Mouse (Mus musculus) lung, postnatal 10 days (tissue): Measurements from ENCODE around the gene Pde4d.

Source experiments
- DNase-seq: peaks from one replicate; pipeline ENCODE4 v3.0.0; 2021

Gene Pde4d

DNA sequence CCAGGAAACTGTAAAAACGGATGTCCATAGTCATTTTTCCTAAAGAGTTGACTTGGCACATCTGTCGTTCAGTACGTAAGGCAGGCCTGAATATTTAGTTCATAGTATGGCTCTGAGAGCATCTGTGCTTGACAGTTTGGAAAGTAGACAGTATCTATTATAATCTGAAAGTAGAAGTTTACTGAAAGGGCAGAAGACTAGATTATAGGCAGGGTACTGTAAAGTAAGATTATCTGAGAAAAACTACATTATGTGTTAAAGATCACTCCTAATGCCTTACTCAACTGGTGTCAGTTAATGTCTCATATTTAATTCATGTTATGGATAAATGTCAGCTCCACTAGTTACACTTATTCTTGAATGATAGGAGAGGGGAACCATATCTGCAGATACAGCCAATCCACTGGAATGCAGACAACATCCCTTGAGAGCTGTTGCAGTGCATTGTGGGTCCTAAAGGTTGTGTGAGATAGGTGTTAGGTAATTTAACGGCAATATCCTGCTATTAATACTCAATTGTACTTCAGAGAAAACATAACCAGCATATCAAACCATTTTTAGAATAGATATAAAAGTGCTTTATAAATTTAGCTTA lies 1232.0 kb downstream of the Pde4d start:
- no peak for DNase-seq

DNA sequence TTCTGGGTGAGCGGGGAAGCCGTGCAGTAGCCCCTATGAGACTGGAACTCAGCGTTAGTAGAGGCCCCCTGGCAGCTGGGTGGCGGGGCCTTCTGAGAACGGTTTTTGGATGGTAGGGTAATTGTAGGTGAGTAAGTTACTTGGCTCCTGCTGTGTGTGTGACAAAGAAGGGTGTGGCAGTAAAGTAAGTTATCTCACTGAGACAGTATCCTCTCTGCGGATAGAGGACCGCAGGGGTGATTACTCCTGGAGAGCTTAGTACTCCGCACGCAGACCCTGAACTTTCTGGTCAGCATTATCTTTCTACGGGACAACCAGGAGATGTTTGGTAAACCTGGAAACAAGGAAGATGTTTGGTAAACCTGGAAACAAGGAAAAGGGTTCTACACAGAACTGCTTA lies 1233.3 kb downstream of the Pde4d start:
- no peak for DNase-seq

DNA sequence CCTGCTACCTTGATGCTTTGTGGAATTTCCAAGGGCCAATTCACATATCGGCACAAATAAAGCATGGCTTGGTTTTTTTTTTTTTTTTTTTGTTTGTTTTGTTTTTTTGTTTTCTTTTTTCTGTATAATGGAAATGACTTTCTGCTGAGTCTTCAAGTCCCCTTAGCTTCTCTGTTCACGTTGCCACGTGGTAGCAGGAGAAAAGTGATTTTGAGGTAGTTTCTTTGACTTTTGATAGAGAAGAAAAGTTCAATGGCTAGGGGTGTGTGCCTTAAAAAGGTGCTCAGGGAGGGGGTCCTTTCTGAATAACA lies 1235.2 kb downstream of the Pde4d start:
- DNase-seq = no peak

DNA sequence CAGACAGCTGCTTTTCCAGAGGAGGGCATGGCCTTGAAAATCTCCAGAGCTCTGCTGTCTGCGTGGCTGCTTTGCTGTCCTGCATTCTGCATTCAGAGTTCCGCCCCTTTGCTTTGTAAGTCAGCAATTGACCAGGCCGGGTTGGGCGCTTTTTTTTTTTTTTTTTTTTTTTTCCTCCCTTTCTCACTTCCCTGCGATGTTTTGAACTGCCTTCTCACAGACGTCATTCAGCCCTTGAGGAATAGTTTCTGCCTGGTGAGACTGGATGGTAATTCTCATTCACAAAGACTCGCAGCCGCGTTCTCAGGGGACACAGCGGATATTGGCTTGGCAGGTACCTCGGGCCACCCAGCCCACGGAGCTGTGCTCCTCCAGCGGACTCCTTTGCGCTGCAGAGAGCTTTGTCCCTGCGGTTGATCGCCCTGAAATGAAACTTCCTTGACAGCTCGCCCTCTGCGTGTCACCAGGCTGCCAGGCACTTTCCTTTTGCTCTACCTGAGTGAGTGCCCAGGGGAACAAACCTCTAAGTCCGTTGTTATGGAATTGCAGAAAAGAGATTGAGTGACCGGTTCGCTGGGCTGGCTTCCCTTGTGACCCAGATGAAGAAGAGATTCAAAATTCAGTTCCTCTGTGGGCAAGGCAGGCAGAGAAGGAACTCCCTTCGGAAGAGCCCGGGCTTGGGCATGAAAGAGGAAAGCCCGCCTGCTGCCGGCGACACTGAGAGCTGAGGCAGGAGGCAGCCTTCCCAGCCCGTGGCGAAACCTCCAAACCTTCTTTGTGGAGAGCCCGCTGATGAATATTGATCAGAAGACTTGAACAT lies 1235.8 kb downstream of the Pde4d start:
- peak; percentile 40 for DNase-seq

DNA sequence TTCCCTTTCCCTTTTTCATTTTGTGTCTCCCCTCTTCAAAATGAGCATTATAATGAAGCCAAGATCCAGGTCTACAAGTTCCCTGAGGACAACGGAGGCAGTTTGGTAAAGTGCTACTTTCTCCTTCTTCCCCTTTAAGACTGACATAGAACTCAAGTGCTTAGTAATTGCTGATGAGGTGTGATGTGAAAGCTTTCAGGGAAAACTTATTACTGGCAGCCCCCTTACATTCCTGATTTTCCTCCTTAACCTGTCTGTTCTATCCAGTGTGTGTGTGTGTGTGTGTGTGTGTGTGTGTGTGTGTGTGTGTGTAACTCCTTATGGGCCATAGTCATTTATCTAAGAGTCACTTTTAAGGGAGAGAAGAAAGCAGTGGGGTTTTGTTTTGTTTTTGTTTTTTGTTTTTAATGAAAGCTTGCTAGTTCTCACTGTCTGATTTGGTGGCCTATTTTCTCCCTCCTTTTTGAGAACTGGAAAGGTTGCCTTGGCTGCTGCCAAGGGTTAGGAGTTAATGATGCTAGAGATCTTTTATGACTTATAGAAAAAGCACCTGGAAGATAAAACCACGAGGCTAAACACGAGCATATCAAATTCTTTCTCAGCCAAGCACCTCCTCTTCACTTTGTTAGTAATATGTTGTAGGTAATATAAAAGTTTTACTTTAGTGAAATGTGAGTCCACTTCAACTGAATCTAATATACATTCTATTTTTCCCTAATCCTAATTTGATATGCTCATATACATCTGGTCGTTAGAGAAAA lies 1236.5 kb downstream of the Pde4d start:
- DNase-seq = peak; percentile 16

DNA sequence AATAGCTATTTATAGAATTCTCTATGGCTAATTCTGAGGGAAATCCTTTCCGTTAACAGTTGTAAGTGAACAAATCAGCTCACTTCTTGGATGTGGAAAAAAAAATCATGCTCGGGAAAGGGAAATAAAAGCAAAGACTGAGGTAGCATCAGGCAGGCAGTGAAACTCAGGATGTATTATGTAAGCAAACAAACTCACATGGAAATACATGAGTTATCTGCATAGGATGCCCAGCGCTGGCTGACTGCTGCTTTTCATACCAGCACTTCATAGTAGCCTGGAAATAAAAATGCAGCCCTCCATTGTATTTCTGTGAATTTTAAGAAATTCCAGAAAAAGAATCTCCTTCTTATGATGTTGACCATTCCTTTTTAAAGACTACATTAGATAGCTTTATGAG lies 1237.2 kb downstream of the Pde4d start:
- DNase-seq = no peak

DNA sequence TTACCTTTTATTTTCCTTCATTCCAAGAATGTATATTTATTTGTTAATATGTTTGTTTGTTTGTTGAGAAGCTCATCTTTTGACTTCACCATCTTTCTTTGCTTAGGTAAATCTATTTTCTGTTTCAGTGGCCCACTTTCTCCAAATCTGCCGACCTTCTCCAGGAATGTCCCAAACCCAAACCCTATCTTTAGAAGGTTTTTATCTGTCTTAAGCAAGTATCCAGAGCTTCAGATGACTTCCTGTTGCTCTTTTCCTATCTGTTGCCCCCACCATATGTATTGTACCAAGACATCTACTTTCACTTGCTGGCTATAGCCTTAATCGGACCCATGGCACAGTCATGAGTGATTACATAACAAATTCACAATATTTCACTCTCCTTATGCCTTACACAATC lies 1238.4 kb downstream of the Pde4d start:
- no peak for DNase-seq

DNA sequence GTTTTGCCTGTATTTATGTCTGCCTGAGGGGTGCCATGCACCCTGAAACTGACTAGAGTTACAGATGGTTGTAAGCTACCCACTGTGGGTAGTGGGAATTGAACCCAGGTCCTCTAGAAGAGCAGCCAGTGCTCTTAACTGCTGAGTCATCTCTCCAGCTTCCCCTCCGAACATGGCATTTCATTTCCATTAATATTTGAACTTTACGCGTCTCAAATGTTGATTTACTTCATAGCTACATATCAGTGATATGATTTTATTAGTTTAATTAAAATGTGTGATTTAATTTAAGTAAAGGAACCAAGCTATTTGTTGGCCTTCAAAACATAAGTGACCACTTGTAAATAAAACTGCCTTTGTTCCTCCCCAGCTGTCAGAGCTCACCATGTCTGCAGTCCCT lies 1239.4 kb downstream of the Pde4d start:
- no peak for DNase-seq

GRCm38 (mm10) chr13:109690558-109690957 lies 1240.8 kb downstream of the Pde4d start:
- DNase-seq = no peak

GRCm38 (mm10) chr13:109692851-109693250 lies 1243.1 kb downstream of the Pde4d start:
- DNase-seq = no peak

DNA sequence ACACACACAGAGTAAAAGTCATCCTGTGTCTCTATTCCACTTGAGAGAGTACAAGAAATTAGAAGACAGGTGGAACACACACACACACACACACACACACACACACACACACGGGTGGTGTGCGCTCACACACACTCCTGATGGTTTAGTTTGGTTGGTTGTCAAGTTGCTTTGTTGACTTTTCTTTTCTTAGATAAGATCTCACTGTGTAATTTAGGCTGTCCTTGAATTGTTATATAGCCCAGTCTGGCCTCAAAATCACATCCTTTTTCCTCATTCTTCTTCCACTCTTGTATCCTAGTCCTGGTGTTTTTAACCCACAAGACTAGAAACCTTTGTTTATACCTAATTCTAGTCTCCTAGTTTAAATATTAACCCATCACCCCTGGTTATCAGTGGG lies 1244.0 kb downstream of the Pde4d start:
- no peak for DNase-seq

- no peak for DNase-seq
These were observed 1244.5 kb downstream of the Pde4d start for GRCm38 (mm10) chr13:109694293-109694692.

DNA sequence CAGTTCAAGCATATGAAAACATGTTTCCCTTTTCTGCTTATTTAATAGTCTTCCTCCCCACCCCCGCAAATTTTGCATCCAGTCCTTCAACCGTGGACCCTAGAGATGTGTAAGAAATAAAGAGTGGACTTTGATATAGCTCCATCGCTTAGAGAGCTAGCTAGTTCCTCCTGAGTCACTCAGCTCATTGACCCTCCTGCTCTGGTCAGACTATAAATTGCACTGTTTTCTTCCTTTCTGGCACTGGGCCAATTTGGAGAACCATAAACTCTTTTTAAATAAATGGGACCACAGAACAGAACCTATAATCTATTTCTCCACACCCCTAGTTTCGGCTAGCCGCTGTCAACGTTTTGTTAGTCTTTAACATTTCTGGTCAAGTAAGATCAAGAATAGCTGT lies 1245.3 kb downstream of the Pde4d start:
- DNase-seq = no peak

DNA sequence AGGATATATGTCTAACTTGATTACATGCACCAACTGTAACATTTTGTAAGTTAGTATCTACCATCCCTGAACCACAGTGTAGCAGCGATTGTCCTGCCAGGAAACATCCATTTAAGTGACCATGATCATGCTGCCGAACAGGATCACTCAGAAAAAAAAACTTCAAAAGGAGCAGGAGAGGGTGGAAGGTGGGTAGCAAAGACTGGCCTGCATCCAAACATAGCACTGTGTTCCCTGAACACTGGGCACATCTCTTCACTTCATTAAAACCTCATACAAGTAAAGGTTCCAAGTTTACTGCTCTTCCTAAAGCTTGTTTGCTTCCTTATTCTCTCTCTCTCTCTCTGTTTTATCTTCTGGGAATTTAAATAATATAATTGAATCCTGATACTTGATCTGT lies 1256.4 kb downstream of the Pde4d start:
- no peak for DNase-seq

DNA sequence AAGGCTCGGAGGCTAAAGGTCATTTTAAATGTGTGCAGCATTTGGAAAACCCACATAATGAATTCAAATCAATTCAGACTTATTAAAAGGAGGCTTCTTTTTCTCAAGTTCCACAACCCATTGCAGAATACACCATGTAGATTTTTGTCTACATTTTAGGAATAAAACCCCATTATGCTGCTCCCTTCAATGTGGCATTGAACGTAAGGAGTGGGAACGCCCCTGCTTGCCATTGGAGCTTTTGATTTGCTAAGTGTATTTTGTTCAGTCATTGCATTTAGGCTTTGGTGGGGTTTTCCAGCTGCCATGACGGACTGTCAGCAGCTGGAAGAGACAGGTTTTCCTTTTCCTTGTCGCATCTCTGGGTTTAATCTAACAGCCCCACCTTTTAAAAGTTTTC lies 1256.8 kb downstream of the Pde4d start:
- DNase-seq = no peak

- DNase-seq = no peak
These were observed 1257.4 kb downstream of the Pde4d start for GRCm38 (mm10) chr13:109707154-109707553.

DNA sequence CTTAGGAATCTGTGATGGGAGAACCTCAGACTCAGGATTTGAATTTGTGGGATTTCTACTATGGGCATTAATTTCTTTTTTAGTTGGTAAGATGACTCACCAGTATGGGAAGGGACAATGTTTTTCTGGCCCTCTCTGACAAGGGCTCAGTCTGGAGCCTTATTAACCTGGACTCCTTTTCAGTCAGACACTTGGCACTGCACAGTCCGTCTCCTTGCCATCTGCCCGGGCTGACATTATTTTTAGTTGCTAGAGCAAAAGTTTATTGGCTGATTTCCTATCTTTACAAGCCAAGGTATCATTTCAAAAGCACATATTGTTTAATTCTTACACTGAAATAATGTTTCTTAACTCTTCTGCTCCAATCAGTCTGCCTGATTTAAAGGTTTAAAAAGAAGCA lies 1258.6 kb downstream of the Pde4d start:
- DNase-seq = no peak

DNA sequence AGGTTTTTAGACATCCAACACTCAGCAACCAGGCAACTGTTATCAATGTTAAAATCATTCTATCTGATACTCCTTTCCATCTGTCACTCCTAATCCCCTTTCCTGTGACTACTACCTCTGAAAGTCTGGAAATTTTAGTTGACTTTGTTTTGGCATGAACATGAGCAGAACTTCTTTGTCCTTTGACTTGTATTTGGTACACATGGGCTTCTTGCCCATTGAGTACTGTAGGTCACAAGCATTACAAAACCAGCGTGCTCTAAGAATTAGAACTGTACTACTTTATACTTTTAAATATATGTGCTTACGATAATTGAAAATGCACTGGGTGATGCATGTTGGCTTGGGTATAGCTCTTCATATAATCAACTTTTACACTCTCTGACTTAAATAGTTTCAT lies 1264.8 kb downstream of the Pde4d start:
- no peak for DNase-seq

- no peak for DNase-seq
These were observed 1265.6 kb downstream of the Pde4d start for GRCm38 (mm10) chr13:109715321-109715720.

- no peak for DNase-seq
These were observed 1270.5 kb downstream of the Pde4d start for GRCm38 (mm10) chr13:109720127-109720713.

GRCm38 (mm10) chr13:109722237-109723119 lies 1272.7 kb downstream of the Pde4d start:
- peak; percentile 11 for DNase-seq

DNA sequence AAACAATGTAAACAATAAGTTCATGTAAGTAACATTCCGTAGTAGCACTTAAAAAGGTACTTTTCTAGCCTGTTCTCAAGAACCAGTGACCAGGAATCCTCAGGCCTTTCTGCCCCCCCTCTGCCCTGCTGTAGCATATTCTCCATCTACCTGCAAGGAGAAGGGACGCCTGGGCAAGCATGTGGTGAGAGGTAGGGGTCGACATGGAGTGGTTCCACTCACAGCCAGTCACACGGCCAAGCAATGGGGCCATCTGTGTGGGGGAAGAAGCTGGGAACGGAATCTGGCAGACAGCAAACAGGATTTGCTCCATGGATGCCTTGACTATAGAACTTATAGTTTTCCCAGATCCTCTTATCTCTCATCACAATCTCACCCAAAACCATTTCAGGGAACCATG lies 1277.6 kb downstream of the Pde4d start:
- no peak for DNase-seq

DNA sequence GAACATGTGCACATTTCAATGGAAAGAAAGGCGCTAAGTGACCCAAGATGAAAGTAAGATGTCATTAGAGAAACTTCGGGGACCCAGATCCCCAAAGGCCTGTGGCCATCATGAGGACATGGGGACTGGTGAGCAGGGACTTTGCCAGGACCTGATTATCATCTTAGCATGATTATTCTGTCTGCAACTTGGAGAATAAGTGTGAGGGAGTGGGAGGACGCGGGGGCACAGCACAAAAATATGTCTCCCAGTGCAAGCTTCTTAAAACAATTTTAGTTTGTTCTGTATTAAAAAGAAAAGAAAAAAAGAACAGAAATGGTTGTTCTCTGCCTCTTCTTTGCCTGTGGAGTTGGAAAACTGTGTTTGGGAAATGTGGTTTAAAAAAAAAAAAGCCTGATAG lies 1279.9 kb downstream of the Pde4d start:
- no peak for DNase-seq
